Mouse (Mus musculus) embryo, embryonic 10.5 days (tissue): Measurements from ENCODE around the gene Clpsl2.

Source experiments
- DNase-seq: peaks from one replicate; pipeline ENCODE4 v3.0.0-alpha.2; 2015; ENCODE audit warnings: low spot score

Gene Clpsl2

GRCm38 (mm10) chr17:28549111-28549510, at the start of gene Clpsl2:
TSS of gene Clpsl2 (plus strand) at chr17:28549411.
- DNase-seq, result no peak

- DNase-seq, result no peak
Measured at GRCm38 (mm10) chr17:28500465-28500864, 48.7 kb upstream of the Clpsl2 start.

DNA sequence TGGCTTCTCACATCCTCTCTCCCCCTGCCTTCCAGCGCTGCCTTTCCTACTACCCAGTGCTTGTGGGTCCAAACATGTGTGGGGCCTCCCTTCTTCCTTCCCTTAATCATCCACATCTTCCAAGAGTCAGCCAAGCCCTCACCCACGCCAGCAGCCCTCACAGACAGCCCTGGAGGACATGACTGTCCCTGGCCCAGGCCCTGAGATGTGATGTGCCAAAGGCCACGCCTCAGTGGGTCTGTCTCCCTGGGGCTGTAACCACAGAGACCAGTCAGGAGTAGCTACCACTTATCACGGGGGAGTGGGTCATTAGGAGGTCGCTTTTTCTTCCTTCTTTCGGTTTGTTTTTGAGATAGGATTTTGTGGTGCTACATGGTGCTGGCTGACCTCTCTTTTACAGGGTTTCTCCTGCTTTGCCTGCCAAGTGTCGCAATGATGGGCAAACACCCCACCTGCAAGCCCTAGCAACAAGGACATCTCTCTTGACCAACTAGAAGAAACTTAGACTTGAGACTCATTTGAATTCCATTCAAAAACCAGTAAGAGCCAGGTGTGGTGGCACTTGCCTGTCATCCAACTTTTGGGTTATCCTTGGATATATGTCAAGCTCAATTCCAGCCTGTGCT, 46.9 kb upstream of the Clpsl2 start:
- no peak for DNase-seq

GRCm38 (mm10) chr17:28504182-28504581, 45.0 kb upstream of the Clpsl2 start:
- DNase-seq, result no peak

GRCm38 (mm10) chr17:28505591-28505990, 43.6 kb upstream of the Clpsl2 start:
- no peak for DNase-seq

- DNase-seq, result no peak
Measured at GRCm38 (mm10) chr17:28506895-28507294, 42.3 kb upstream of the Clpsl2 start.

GRCm38 (mm10) chr17:28507496-28507895, 41.7 kb upstream of the Clpsl2 start:
- DNase-seq, result no peak

- DNase-seq, result no peak
Measured at GRCm38 (mm10) chr17:28510445-28511342, 38.5 kb upstream of the Clpsl2 start.

DNA sequence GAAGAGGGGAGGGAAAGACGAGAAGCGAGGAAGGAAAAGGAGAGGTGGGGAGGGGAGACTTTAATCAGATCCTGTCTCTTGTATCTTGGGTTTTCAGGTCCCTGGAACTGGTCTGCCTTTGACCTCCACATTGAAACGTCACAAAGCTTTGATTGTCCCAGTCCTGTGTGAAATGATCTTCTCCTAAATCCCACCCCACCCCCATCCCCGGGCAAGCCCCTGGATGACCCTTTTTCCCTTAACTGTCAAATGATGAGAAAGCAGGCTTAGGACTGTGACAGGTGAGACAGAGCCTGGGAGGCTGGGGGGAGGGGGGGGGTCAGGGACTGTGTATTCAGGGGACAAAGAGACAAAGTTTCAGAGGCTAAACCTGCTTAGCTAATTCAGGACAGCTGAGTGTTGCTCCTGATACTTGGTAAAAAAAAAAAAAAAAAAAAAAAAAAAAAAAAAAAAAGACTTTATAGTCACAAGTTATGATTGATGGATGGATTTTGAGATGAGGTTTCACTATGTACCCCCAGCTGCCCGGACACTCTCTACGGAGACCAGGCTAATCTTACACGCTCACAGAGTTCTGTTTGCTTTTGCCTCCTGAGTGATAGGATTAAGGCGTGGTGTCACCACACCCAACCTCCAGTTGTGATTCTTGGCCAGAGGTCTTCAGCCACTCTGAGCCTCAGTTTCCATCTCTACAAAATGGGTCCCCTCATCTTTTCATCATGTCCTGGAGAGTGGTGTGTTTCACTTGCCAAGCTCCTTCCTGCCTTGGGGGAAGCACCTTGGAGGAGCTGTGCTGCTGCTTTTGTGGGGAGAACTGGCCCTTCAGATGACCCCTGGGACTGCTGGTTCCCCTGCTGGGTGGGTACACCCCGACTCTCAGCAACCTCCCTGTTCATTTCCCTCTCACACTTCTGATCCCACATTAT, 37.3 kb upstream of the Clpsl2 start:
- DNase-seq, result peak; percentile 65

DNA sequence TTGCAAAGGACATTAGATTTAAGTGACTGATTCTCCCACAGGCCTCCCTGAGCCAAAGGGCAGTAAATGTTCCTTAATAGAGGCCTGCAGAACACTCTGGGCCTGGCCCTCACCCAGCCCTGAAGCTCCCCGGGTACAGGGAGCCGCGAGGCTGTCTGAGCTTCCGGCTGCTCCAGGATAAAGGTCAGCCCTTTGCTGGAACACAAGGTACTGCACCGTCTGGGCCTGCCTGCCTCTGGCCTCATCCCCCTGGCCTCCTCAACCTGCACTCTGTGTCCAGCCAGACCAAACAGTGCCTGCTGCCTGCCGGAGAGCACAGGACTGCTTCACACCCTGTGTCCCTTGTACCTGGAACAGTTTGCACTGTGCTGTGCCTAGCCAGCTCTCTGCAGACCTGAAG, 36.5 kb upstream of the Clpsl2 start:
- DNase-seq, result no peak

DNA sequence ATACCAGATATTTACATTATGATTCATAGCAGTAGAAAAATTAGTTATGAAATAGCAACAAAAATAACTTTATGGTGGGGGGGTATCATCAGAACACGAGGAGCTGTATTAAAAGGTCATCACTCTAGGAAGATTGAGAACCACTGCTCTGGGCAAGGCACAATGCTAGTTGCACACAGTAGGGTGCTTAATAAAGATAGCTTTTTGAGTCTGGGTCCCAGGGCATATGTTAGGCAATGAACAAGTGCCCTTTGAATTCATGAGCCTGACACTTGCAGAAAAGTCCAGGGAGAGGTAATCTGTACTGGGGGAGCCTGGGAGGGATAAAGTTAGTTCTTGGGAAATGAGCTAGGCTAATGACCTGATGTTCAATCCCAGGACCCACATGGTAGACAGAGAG, 35.9 kb upstream of the Clpsl2 start:
- no peak for DNase-seq

DNA sequence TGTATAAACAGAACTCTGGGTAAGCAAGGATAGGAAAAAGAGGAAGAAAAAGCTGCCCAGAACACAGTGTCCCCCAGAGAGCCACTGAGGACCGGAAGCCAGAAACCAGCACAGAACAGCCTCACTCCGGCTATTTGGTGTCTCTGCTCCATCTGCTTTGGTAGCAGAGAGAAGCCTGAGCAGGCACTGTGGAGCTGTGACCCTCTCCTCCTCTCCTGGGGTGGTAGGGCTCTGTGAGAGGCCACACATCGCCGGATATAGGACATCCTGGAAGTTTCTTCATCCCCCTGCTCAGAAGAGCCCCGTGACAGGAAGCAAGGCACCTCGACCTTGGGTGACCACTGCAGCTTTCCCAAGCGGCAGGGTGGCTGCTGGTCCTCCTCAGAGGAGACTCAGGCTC, 35.4 kb upstream of the Clpsl2 start:
- no peak for DNase-seq

DNA sequence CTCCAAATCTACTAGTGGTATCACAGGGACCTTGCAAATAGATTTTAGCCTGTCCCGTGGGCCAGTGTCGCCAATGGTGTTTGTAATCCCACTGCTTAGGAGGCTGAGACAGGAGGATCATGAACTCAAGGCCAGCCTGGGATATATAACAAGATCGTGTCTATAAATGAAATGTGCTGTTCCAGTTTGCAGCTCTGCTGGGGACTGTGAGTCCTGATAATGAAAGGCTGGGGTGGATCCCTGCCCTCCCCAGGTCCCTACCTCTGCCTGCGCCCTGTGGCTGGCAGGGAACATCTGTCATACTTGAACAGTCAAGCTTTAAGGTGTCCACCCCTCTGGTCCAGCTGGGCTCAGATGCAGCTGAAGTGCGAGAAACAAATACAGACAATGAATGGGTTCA, 34.7 kb upstream of the Clpsl2 start:
- no peak for DNase-seq

GRCm38 (mm10) chr17:28515431-28516341, 33.5 kb upstream of the Clpsl2 start:
- no peak for DNase-seq

DNA sequence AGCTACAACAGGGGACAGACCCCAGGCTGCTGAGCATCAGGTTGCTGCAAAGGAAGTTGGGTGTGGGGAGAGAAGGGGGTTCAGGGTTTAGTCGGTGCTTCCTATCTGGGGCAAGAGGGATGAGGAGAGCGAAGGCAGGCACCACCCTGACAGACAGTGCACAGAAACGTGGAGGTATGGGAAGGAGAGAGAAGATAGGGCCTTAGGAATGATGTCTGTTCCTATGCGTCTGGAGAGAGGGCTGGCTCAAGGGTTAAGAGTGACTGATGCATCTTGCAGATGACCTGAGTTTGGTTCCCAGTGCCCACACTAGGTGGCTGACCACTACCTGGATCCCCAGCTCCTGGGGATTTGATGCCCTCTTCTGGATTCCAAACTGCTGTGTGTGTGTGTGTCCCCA, 32.3 kb upstream of the Clpsl2 start:
- DNase-seq, result no peak

GRCm38 (mm10) chr17:28517441-28517955, 31.7 kb upstream of the Clpsl2 start, which contains the start of gene Fkbp5:
TSS of gene Fkbp5 (minus strand) at chr17:28517527.
- peak; percentile 54 for DNase-seq

GRCm38 (mm10) chr17:28517956-28518614, 31.1 kb upstream of the Clpsl2 start:
- DNase-seq, result peak; percentile 50

- DNase-seq, result no peak
Measured at GRCm38 (mm10) chr17:28518615-28519071, 30.6 kb upstream of the Clpsl2 start.

GRCm38 (mm10) chr17:28519827-28520226, 29.4 kb upstream of the Clpsl2 start:
- DNase-seq, result no peak

DNA sequence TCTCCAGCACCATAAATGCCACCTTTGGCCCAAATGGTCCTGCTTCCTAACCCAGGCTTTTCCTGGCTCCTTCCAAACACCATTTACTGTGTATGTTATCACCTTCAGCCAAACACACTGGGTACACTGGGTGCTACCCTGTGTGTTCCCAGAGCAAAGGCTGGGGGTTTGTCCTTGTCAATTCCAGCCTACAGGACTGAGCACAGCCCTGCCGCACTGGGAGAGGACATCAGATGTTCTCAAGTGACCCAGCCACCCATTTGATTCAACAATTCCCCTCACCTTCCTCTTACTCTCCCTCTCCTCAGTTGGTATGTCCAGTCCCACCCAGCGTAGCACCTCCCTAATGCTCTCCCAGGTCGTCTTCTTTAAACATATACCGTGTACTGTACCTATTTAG, 28.6 kb upstream of the Clpsl2 start:
- no peak for DNase-seq
